Mouse (Mus musculus) left cerebral cortex, adult 8-10 months (tissue): ENCODE results near the gene Gprc5d. TPM values are rescaled to one million over a fixed set of nuclear protein-coding genes. Genes with fewer than 3 reads are reported as not detected.

Source experiments
- DNase-seq, 2 experiments: peaks; one replicate each; pipeline ENCODE4 v3.0.0; 2022; ENCODE audit warnings: low spot score in 2 of 2
- total RNA-seq, 4 experiments: library from RNA; stranded (reverse); gene quantifications; 2 replicates each; pipeline ENCODE4 v1.2.4; 2022

Gene Gprc5d
- total RNA-seq, 4 experiments from 2014 or later, result 0.28 TPM; not detected in 3

- DNase-seq, result no peak
Observed at GRCm38 (mm10) chr6:135070347-135070746, 47.7 kb downstream of the Gprc5d start.

GRCm38 (mm10) chr6:135069856-135070255, 48.2 kb downstream of the Gprc5d start:
- DNase-seq, result no peak

- DNase-seq, result no peak
Observed at GRCm38 (mm10) chr6:135068221-135068620, 49.9 kb downstream of the Gprc5d start.

GRCm38 (mm10) chr6:135066795-135067445, 51.2 kb downstream of the Gprc5d start:
- no peak for DNase-seq

- no peak for DNase-seq
Observed at GRCm38 (mm10) chr6:135065236-135065957, 52.7 kb downstream of the Gprc5d start, which contains the start of gene Gprc5a. Gene Gprc5a (plus strand): TSS chr6:135065651.

GRCm38 (mm10) chr6:135064621-135065020, 53.5 kb downstream of the Gprc5d start:
- no peak for DNase-seq

- DNase-seq, result no peak
Observed at GRCm38 (mm10) chr6:135060728-135061127, 57.4 kb downstream of the Gprc5d start.

Other genes with a start within 250 kb of the Gprc5d start
- 10 to 100 TPM; 22.9 to 26.3 (median 24.7) TPM for gene Gpr19, start 219.7 kb downstream of the Gprc5d start, total RNA-seq
- gene Cdkn1b, start 197.9 kb downstream of the Gprc5d start, total RNA-seq, result 10 to 100 TPM; 36.6 to 39.0 (median 37.9) TPM
- gene Apold1, start 136.6 kb downstream of the Gprc5d start, total RNA-seq, result 1 to 10 TPM; 3.8 to 4.8 (median 3.9) TPM
- 10 to 100 TPM; 54.2 to 60.6 (median 56.4) TPM for gene Ddx47, start 106.7 kb downstream of the Gprc5d start, total RNA-seq
- under 1 TPM in 3 of 4 experiments, not detected in 1; 0.17 to 0.35 (median 0.21) TPM for gene Gprc5a, start 52.6 kb downstream of the Gprc5d start, total RNA-seq
- gene Fam234b, start 79.7 kb upstream of the Gprc5d start, total RNA-seq, result 100 to 1,000 TPM; 149 to 164 (median 160) TPM
- gene Hebp1, start 79.7 kb upstream of the Gprc5d start, total RNA-seq, result 10 to 100 TPM; 48.6 to 60.9 (median 56.7) TPM
- gene Gsg1, start 136.1 kb upstream of the Gprc5d start, total RNA-seq, result not detected
- under 1 TPM in 1 of 4 experiments, not detected in 3; 0.48 TPM for gene Pbp2, start 192.1 kb upstream of the Gprc5d start, total RNA-seq
- 1 to 10 TPM; 1.6 to 1.9 (median 1.7) TPM for gene Emp1, start 244.3 kb upstream of the Gprc5d start, total RNA-seq